Mouse (Mus musculus): Measurements from ENCODE around the gene 4932429P05Rik. TPM values are rescaled to one million over a fixed set of nuclear protein-coding genes. Genes with fewer than 3 reads are reported as not detected.

4932429P05Rik gene
- not detected in 2 replicates for polyA plus RNA-seq (2012; rRNA removed; ENCODE audit: low replicate concordance)

DNA sequence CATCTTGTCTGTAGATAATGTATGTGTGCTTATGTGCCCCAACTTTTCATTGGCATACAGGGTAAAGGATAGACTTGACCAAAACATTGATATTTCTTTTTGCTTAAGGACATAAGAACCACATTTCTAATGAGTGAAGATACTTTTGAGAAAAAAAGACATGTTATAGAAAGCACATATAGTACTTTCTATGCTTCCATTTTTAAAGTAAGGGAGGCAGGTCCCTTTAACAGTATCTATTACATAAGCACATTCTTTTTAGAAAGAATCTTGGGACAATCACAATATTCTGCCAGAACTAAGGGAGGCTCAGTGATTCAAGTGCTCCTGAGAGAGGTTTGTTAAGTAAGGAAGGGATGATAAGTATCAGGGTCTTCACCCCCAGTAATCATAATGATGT lies at the start of gene 4932429P05Rik:
4932429P05Rik (plus strand) TSS at position 301 of the 400 bp plus-strand sequence.

Other genes with a start within 250 kb of the 4932429P05Rik start
- gene 4930415L06Rik, start 180.6 kb downstream of the 4932429P05Rik start, polyA plus RNA-seq (2012; rRNA removed; ENCODE audit: low replicate concordance), result not detected in 2 replicates

Measured in mammary gland, adult 2 months (tissue).